Mouse (Mus musculus): ENCODE results near the gene 4833427G06Rik. TPM values are rescaled to one million over a fixed set of nuclear protein-coding genes. Genes with fewer than 3 reads are reported as not detected.

The 4833427G06Rik gene
- polyA plus RNA-seq, 1 experiment from 2014 or later, result not detected

DNA sequence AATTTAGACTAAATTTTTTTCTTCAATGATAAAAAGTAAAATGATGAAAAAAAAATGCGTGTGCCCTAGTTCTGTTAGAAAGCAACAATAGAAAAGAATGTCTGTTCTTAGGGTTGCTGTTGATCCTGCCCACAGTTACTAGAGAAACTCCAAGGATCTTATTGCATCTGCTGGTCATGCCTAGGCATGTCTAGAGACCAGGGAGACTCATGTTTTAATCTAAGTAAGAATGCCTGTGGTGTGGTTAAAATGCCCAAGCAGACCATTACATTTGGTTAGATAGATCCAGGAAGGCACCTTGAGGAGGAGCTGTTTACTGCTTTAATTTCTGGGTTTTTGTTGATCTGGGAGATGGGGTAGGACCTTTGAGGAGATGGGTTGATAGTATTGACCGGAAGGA lies 3.9 kb upstream of the 4833427G06Rik start:
- Histone ChIP-seq H3K9me3 (replicated peaks) (no peaks in the 10 kb centered on the region), H3K4me2 (no peak overlapping the region), H3K9ac (no peak overlapping the region), H3K4me1 (replicated peaks) (no peaks in the 10 kb centered on the region; the same call in 1 of the 2 replicates), H3K36me3 (replicated peaks) (no peaks in the 10 kb centered on the region), H3K27me3 (peaks cover 61% of the 10 kb centered on the region), H3K27ac (replicated peaks) (no peak overlapping the region), H3K4me3 (replicated peaks) (no peak overlapping the region)
- 33% methylated on average over 2 of the region's 2 CpGs for WGBS (ENCODE audit: insufficient replicate concordance)
- no peak for ATAC-seq (ENCODE audit: insufficient read depth)

DNA sequence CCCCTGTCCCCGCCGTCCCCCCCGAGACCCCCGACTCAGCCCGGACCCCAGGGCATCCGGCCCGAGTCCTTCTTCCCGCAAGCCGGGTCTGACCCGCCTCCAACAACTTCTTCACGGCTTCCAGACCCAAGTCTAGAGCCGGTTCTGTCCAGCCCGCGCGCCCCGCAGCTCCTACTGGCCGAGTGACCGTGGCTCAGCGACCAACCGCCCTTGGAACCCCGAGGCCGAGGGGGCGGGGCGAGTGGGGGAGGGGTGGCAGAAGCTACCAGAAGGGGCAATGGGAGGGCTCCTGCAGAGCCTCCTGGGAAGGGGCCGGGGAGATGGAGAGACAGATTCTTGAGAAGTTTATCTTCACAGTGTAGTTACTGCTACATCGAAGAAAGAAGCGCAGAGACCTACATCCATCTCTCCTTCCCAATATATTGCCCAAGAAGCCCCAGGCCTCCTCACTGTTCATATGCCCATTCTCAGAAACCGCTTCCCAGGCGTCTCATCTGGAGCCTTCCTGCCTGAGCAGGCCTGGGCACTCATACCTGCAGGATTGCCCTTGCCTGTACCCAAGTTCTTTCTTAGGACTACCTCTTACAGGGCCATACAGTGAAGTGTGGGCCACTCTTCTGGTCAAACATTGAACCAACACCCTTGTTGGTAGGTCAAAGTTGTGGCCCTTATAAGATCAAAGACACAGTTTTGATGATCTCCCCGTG lies 2.1 kb upstream of the 4833427G06Rik start:
- H3K36me3 ChIP-seq (replicated peaks), result no peaks in the 10 kb centered on the region
- no peaks in the 10 kb centered on the region for H3K9me3 ChIP-seq (replicated peaks)
- peak overlapping the region; percentile 70 for H3K4me2 ChIP-seq
- no peak for ATAC-seq (ENCODE audit: insufficient read depth)
- no peaks in the 10 kb centered on the region; the same call in 1 of the 2 replicates for H3K4me1 ChIP-seq (replicated peaks)
- no peak overlapping the region for H3K27ac ChIP-seq (replicated peaks)
- H3K4me3 ChIP-seq (replicated peaks), result peak overlapping the region; percentile 43
- H3K27me3 ChIP-seq, result peaks cover 69% of the 10 kb centered on the region
- 13% methylated on average over 25 of the region's 30 CpGs for WGBS (ENCODE audit: insufficient replicate concordance)
- no peak overlapping the region for H3K9ac ChIP-seq

DNA sequence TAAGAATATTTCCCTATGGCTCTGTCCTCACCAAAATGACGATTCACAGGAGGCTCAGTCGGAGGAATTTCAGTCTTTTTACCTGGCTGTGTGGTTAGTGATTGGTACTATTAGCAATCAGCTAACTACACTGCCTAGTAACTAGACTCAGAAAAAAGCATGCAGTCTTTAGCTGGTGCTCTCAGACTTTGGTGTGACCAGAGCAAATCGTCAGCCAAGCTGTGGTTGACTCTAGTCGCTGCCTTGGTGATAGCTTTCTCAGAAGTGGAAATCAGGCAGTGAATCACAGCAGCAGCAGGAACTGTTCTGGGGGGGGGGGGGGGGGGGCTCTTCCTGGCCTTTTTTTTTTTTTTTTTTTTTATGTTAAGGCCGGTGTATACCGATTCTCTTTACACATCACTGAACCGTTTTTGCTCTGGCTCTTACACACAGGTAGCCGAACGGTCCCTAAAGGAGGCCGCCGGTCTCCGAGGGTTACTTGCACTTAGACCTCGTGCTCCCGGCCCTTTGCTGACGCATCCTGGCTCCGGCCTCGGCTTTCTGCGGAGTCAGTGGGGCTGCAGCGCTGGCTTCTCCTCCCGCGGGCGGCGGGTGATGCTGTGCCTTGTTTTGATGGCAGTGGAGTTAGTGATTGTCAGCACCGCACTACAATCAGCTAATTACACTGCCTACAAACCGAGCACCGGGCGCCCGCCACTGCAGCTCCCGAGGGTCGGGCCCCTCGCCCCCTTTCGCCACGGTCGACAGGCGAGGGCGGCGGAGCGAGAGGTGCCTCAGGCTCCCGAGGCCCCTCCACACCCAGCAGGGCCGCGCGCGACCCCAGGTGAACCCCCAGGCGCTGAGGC lies 1.3 kb upstream of the 4833427G06Rik start:
- no peak for ATAC-seq (ENCODE audit: insufficient read depth)
- Histone ChIP-seq H3K4me2 (peak overlapping the region; percentile 70), H3K9me3 (replicated peaks) (no peaks in the 10 kb centered on the region), H3K9ac (no peak overlapping the region), H3K27me3 (peaks cover 69% of the 10 kb centered on the region), H3K36me3 (replicated peaks) (no peaks in the 10 kb centered on the region), H3K4me3 (replicated peaks) (peak overlapping the region; percentile 43), H3K27ac (replicated peaks) (no peak overlapping the region), H3K4me1 (replicated peaks) (no peaks in the 10 kb centered on the region; the same call in 1 of the 2 replicates)
- WGBS (ENCODE audit: insufficient replicate concordance), result 1% methylated on average over 44 of the region's 44 CpGs

DNA sequence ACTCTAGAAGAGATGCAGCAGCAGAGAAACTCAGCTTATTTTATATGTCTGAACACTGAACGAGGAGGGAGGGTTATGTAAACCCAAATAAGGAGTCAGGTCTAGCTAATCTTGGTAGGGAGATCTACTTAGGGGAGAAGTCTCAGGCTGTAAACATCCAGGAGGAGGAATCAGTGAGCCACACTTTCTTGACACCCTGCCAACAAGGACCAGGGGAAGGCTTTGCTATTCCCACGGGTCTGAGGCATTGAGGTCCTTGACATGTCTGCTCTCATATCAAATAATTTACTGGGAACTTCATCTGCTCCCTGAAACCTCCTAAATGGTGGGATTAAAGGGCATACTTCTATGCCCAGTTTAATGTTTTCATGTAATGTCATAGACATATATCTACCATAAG lies 5.6 kb downstream of the 4833427G06Rik start:
- H3K27me3 ChIP-seq, result peaks cover 27% of the 10 kb centered on the region
- H3K4me2 ChIP-seq, result no peak overlapping the region
- peaks cover 7% of the 10 kb centered on the region; the same call in 1 of the 2 replicates for H3K4me1 ChIP-seq (replicated peaks)
- H3K9ac ChIP-seq, result no peak overlapping the region
- ATAC-seq (ENCODE audit: insufficient read depth), result no peak
- no peak overlapping the region for H3K27ac ChIP-seq (replicated peaks)
- no peaks in the 10 kb centered on the region for H3K9me3 ChIP-seq (replicated peaks)
- H3K36me3 ChIP-seq (replicated peaks), result no peaks in the 10 kb centered on the region
- WGBS (ENCODE audit: insufficient replicate concordance), result 46% methylated on average over 2 of the region's 2 CpGs
- H3K4me3 ChIP-seq (replicated peaks), result no peak overlapping the region

DNA sequence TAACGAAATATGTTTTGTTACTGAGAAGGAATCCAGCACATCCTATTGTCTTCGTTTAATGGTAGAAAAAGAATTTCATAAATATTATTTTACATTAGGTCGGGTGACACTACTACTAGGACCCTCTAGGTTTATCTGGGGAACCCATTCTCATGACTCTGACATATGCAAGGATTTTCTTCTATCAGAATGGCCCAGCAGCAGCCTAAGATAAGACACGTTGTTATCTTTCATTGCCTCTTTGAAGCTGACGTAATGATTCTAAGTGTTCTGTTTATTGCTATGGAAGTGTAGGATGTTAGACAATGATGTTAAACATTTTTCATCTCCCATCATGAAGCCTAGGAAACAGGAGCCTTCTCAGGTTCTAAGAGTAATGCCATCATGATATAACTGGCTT lies 8.2 kb downstream of the 4833427G06Rik start:
- ATAC-seq (ENCODE audit: insufficient read depth), result no peak
- Histone ChIP-seq H3K9me3 (replicated peaks) (no peaks in the 10 kb centered on the region), H3K27ac (replicated peaks) (no peak overlapping the region), H3K27me3 (peaks cover 14% of the 10 kb centered on the region; the same call in 1 of the 2 replicates), H3K4me3 (replicated peaks) (no peak overlapping the region), H3K4me2 (no peak overlapping the region), H3K9ac (no peak overlapping the region), H3K36me3 (replicated peaks) (no peaks in the 10 kb centered on the region), H3K4me1 (replicated peaks) (peaks cover 7% of the 10 kb centered on the region; the same call in 1 of the 2 replicates)
- 29% methylated on average over 5 of the region's 5 CpGs for WGBS (ENCODE audit: insufficient replicate concordance)

DNA sequence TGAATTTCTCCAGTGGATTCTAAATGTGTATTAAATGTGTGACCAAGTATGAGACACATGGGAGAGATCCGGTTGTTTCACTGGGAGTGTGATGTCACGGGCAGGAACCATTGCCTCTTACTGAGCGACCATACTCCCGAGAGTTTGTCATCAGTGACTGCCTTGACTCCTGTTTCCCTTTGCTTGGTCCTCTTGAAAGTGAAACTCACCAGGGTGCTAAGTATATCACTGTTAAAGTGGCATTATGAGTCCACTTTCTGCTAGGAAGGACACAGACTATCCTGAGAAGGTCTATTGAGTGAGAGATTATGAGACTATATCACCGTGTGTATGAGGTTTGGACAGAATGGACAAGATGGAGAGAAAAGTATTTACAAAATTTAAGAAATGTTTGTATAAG lies 20.3 kb downstream of the 4833427G06Rik start:
- Histone ChIP-seq H3K36me3 (replicated peaks) (no peaks in the 10 kb centered on the region), H3K27ac (replicated peaks) (no peak overlapping the region), H3K27me3 (no peaks in the 10 kb centered on the region), H3K9me3 (replicated peaks) (no peaks in the 10 kb centered on the region), H3K4me2 (no peak overlapping the region), H3K4me3 (replicated peaks) (no peak overlapping the region), H3K9ac (no peak overlapping the region), H3K4me1 (replicated peaks) (peaks cover 8% of the 10 kb centered on the region)
- ATAC-seq (ENCODE audit: insufficient read depth), result no peak
- 63% methylated on average over 5 of the region's 5 CpGs for WGBS (ENCODE audit: insufficient replicate concordance)

DNA sequence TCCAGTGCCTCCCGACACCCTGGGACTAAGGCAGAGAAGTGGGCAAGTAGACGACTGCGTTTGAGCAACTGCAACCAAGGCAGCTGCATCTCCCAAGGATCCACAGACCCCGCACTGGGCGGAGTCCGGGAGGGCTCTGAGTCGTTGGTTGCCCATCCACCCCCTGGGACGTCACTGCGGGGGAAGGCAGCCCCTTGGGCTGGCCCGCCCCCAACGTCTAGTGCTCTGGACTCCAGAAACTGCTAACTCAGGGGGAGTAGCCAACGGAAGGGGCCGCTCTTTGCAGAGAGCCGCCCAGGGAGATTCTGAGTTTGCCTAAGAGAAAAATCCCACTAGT lies 24.9 kb downstream of the 4833427G06Rik start, which contains the start of gene Layn:
Gene Layn (minus strand): TSS at position 116 of the 337 bp plus-strand sequence.
- Histone ChIP-seq H3K27ac (replicated peaks) (no peak within 1 kb of the TSS), H3K36me3 (replicated peaks) (no peaks in the 10 kb centered on the region), H3K4me3 (replicated peaks) (peak within 1 kb of the TSS; percentile 48), H3K4me1 (replicated peaks) (peaks cover 12% of the 10 kb centered on the region), H3K4me2 (peak within 1 kb of the TSS; percentile 72), H3K9me3 (replicated peaks) (no peaks in the 10 kb centered on the region), H3K9ac (no peak within 1 kb of the TSS), H3K27me3 (peaks cover 6% of the 10 kb centered on the region; the same call in 1 of the 2 replicates)
- peak; percentile 77 for ATAC-seq (ENCODE audit: insufficient read depth)
- WGBS (ENCODE audit: insufficient replicate concordance), result under 1% methylated on average over 14 of the region's 14 CpGs

DNA sequence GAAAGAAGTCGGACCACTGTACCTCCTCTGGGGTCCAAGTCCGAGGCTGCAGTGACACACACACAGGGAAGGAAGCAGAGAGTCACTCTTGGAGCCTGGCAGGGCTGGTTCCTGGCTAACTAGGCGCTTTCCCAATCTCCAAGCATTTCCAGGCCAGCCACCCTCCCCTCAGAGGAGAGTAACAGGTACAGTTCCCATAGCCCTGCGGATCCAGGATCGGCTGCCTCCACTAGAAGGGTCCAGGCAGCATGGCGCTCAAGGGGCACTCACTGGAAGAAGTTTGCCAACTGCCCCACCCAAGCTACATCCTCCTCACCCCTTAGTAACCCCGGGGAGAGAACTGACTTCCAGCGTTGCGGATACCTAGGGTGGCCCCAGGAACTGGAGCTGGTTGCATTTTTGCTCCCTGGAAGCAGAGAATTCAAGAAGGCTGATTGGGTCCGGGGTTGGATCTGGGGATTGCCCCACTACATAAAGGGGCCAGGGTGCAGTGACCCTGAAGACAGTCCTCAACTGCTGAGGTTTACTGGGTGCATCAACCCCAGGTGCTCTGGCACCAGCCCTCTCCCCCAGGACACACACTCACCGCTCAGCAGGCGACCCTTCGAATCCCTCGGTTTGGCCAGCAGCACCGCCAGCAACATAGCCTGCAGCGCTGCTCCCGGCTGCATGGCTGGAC lies 25.4 kb downstream of the 4833427G06Rik start:
- H3K9ac ChIP-seq, result no peak overlapping the region
- WGBS (ENCODE audit: insufficient replicate concordance), result 1% methylated on average over 17 of the region's 17 CpGs

DNA sequence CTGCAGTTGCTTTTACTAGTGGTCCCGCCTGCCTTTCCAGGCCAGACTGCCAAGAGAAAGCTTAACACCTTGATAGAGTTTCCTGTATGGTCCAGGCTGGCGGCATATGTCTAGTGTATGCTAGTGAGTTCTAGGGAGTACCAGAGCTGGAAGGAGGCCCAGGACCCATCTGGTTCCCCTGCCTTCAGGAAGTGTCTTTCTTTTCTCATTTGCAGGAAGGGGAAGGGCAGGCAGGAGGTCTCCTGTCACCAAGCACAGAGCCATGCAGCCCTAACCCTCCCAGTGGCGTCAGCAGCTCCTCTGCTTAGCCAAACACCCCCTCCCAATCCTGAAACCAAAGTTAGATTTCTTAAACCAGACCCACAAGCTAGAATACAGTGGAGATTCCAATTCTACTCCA lies 26.1 kb downstream of the 4833427G06Rik start:
- Histone ChIP-seq H3K4me2 (peak overlapping the region; percentile 72), H3K27me3 (peaks cover 6% of the 10 kb centered on the region; the same call in 1 of the 2 replicates), H3K4me3 (replicated peaks) (peak overlapping the region; percentile 48), H3K9ac (no peak overlapping the region), H3K9me3 (replicated peaks) (no peaks in the 10 kb centered on the region), H3K27ac (replicated peaks) (no peak overlapping the region), H3K36me3 (replicated peaks) (no peaks in the 10 kb centered on the region), H3K4me1 (replicated peaks) (peaks cover 12% of the 10 kb centered on the region)
- no peak for ATAC-seq (ENCODE audit: insufficient read depth)
- 27% methylated on average over 3 of the region's 3 CpGs for WGBS (ENCODE audit: insufficient replicate concordance)

More for the DNA sequence above, 25.4 kb downstream of the 4833427G06Rik start:
- Histone ChIP-seq H3K4me3 (replicated peaks) (peak overlapping the region; percentile 48), H3K27me3 (peaks cover 6% of the 10 kb centered on the region; the same call in 1 of the 2 replicates), H3K9me3 (replicated peaks) (no peaks in the 10 kb centered on the region), H3K36me3 (replicated peaks) (no peaks in the 10 kb centered on the region), H3K4me2 (peak overlapping the region; percentile 72), H3K27ac (replicated peaks) (no peak overlapping the region), H3K4me1 (replicated peaks) (peaks cover 12% of the 10 kb centered on the region)
- ATAC-seq (ENCODE audit: insufficient read depth), result peak; percentile 28; the same call in 1 of the 2 replicates

DNA sequence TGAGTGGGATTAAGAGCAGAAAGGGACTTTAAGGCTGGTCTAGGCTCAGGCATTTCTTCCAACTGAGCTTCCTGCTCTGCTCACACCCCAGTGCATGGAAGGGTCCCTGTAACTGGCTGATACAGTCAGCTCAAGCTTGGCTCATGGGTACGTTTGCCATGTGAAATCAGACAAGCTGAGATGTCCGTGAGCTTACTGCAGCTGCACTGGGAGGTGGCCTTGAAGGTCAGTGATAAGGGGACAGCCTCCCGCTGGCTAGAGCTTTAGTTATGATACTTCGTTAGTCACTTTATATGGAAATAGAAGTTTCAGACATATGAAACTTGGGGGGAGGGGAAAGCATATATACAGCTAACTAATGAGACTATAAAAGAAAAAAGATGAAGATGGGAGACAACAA lies 31.1 kb downstream of the 4833427G06Rik start:
- Histone ChIP-seq H3K4me2 (no peak overlapping the region), H3K36me3 (replicated peaks) (no peaks in the 10 kb centered on the region), H3K4me1 (replicated peaks) (no peaks in the 10 kb centered on the region), H3K9me3 (replicated peaks) (no peaks in the 10 kb centered on the region), H3K27me3 (peaks cover 5% of the 10 kb centered on the region; the same call in 1 of the 2 replicates), H3K27ac (replicated peaks) (no peak overlapping the region), H3K9ac (no peak overlapping the region), H3K4me3 (replicated peaks) (no peak overlapping the region)
- ATAC-seq (ENCODE audit: insufficient read depth), result no peak
- 25% methylated on average over 4 of the region's 4 CpGs for WGBS (ENCODE audit: insufficient replicate concordance)

DNA sequence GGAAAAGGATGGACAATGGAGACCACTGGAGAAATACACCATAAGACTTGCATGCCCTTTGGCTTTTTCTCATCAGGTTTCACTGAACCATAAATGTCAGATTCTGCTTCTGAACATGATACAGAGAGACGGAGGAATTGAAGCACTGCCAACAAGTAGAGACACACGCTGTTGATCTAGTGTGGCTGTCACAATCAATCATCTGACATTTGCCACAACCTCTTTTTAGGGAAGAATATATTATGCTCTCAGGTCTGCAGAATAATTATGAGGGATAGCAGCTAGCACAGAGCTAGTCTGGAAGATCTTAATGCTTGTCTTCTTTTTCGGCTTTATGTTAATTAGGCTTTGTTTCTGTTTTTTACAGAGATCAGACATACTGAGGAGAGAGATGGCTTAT lies 33.7 kb downstream of the 4833427G06Rik start:
- WGBS (ENCODE audit: insufficient replicate concordance), result 51% methylated on average over 3 of the region's 3 CpGs
- Histone ChIP-seq H3K27ac (replicated peaks) (no peak overlapping the region), H3K36me3 (replicated peaks) (no peaks in the 10 kb centered on the region), H3K4me1 (replicated peaks) (no peaks in the 10 kb centered on the region), H3K27me3 (no peaks in the 10 kb centered on the region), H3K4me3 (replicated peaks) (no peak overlapping the region), H3K4me2 (no peak overlapping the region), H3K9ac (no peak overlapping the region), H3K9me3 (replicated peaks) (no peaks in the 10 kb centered on the region)
- ATAC-seq (ENCODE audit: insufficient read depth), result no peak
